Mouse (Mus musculus) bone marrow macrophage, adult 2 months (primary cell): ENCODE data around the gene Erich3.

Experiments used
- CTCF ChIP-seq: IDR thresholded peaks from 2 replicates; pipeline ENCODE4 v1.5.1; 2012; ENCODE audit warnings: low read depth, mild to moderate bottlenecking, low read length, moderate library complexity
- POLR2A ChIP-seq: IDR thresholded peaks from 2 replicates; pipeline ENCODE4 v1.6.1; 2012; ENCODE audit warnings: mild to moderate bottlenecking, low read depth, low read length, borderline replicate concordance

DNA sequence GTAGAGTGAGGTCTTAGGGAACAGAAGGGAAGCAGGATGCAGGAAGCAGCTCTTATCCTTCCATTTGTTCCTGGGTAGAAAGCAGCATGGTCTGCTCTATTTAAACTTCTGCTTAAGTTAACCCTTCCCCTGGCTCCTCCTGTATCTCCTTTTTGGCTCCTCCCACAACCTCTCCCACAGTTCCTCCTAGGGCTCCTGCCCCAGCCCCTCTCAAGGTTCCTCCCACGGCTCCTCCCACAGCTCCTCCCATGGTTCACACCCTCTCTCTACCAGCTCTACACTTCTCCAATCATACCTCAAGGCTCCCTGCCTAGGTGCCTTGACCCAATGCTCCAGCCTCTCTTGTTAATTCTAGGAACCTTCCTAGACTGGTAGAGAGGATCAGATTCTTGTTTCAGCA, 149.2 kb downstream of the Erich3 start:
- TF ChIP-seq CTCF (no peak), POLR2A (no peak)
